Mouse (Mus musculus) left cerebral cortex, adult 2 months (tissue): ENCODE data around the gene Col12a1. TPM values are rescaled to one million over a fixed set of nuclear protein-coding genes. Genes with fewer than 3 reads are reported as not detected.
A peak's percentile ranks its signal among the peaks of the same experiment; 100 is the strongest.

Experiments used
- DNase-seq, 2 experiments: peaks; one replicate each; pipeline ENCODE4 v3.0.0; 2021 to 2022; ENCODE audit warnings: low spot score in 2 of 2, mixed read lengths in 1 of 2; ENCODE audit errors: extremely low spot score in 1 of 2
- H3K27ac ChIP-seq: fragments of 200-600 bp; 2 replicates; pipeline ENCODE4 v1.8.1; 2022
- H3K4me3 ChIP-seq: fragments of 200-600 bp; 2 replicates; pipeline ENCODE4 v1.8.1; 2022
- CTCF ChIP-seq: fragments of 200-600 bp; IDR thresholded peaks from 2 replicates; pipeline ENCODE4 v1.8.1; 2022; ENCODE audit warnings: antibody characterized with exemption, mild to moderate bottlenecking, moderate library complexity
- intact Hi-C: fragments of 180-260 bp; cut with DNase I; formaldehyde crosslinking; loops from one replicate; pipeline ENCODE4 v1.15.1; 2025
- long read RNA-seq, 2 experiments: library from polyadenylated mRNA; stranded (forward); transcript quantifications; one replicate each; pipeline ENCODE4 v2.0.0; 2021; ENCODE audit warnings: borderline mapping rate in 2 of 2
- total RNA-seq, 2 experiments: library from RNA; stranded (reverse); gene quantifications; 2 replicates each; pipeline ENCODE4 v1.2.3; 2021

Col12a1 gene
- total RNA-seq, result 1 to 10 TPM; 6.3 to 7.4 TPM
- long read RNA-seq, experiment 1, full-length matches to known transcripts, result 1 of 6 reads
- long read RNA-seq, experiment 1, partial matches to known transcripts, result 1 of 6 reads
- long read RNA-seq, experiment 1, other reads (novel, unspliced or antisense), result 4 of 6 reads
- long read RNA-seq, experiment 2, partial matches to known transcripts, result 1 of 1 reads
- long read RNA-seq, experiment 2, other reads (novel, unspliced or antisense), result 0 of 1 reads

- Histone ChIP-seq H3K4me3 (peak within 1 kb of the TSS; percentile 46), H3K27ac (no peak within 1 kb of the TSS)
- no peak; the same call in 1 of the 2 replicates for TF ChIP-seq CTCF
- peak; percentile 35 to 44 for DNase-seq
- intact Hi-C loops, result loop anchor here (10.0 kb wide), 1 partner anchor 324 kb away; no protein-coding TSS in a partner anchor
Measured at GRCm38 (mm10) chr9:79718481-79719370, at the start of gene Col12a1. Gene Col12a1, minus strand, starts transcription at chr9:79718831.

- intact Hi-C loops, result no loop called here
- TF ChIP-seq CTCF, result no peak
- H3K4me3 ChIP-seq, result no peak overlapping the region
Measured at GRCm38 (mm10) chr9:79766991-79767545, 48.4 kb upstream of the Col12a1 start.

GRCm38 (mm10) chr9:79765329-79765728 lies 46.7 kb upstream of the Col12a1 start:
- DNase-seq, result no peak
- Histone ChIP-seq H3K4me3 (no peak overlapping the region), H3K27ac (no peak overlapping the region)
- intact Hi-C loops, result no loop called here
- TF ChIP-seq CTCF, result no peak

More at GRCm38 (mm10) chr9:79766991-79767545, 48.4 kb upstream of the Col12a1 start:
- no peak overlapping the region for H3K27ac ChIP-seq
- no peak for DNase-seq

- H3K27ac ChIP-seq, result no peak overlapping the region
- intact Hi-C loops, result no loop called here
Measured at GRCm38 (mm10) chr9:79762519-79762918, 43.9 kb upstream of the Col12a1 start.

DNA sequence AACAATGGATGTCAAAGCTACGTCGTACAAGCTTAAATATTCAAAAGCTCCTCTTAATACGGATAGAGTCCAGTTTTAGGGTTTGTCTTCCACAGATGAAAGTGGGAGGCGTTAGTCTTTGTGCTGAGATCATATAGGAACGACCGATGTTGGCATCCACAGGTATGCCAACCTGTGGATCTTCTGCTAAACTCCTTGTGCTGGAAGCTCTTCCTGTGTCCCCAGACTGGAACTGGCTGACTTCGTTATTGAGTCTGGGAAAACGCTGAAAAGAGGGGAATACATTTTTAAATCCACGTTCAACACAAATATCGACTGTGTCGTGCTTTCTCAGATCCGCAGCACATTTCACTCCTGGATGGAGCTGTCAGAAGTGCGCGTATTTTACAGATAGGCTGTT lies 41.4 kb upstream of the Col12a1 start:
- no peak for DNase-seq
- Histone ChIP-seq H3K27ac (peak overlapping the region; percentile 83), H3K4me3 (peak overlapping the region; percentile 98)
- TF ChIP-seq CTCF, result no peak
- intact Hi-C loops, result no loop called here

More at GRCm38 (mm10) chr9:79762519-79762918, 43.9 kb upstream of the Col12a1 start:
- DNase-seq, result no peak
- no peak for TF ChIP-seq CTCF
- no peak overlapping the region for H3K4me3 ChIP-seq

DNA sequence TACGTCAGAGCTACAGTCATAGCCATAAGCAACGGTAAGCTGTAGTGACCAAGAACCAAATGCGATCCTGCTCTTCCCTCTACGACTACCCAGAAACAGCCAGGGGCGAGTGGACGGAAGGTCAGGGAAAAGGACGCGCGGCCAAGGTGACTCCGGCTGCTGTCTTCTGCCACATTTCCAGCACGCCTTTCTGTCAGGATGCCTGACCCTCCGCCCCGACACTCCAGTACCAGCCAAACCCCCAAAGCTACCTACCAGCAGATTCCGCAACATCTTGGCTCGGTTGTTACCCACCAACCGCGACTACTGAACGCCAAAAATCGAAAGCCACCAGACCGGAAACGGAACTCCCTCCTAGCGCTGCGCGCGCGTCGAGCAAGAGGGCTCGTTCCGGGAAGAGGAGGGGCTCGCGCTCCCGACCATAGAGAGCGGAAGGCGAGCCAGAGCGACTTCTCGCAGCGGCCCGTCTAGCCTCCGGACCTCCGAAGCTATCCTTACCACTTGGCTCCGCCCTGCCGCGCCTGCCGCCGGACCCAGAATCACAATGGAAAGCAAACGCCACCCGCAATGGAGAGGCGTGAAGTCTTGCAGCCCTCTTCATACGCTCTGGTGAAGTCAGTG lies 40.9 kb upstream of the Col12a1 start, which contains the start of gene Cox7a2:
Gene Cox7a2 (minus strand): TSS at position 494 of the 621 bp plus-strand sequence.
- Histone ChIP-seq H3K27ac (peak within 1 kb of the TSS; percentile 89), H3K4me3 (peak within 1 kb of the TSS; percentile 98)
- intact Hi-C loops, result loop anchor here (1.0 kb wide), 1 partner anchor 34 kb away; the partner anchor contains the start of gene Tmem30a
- peak; percentile 92 to 93 for DNase-seq
- no peak for TF ChIP-seq CTCF

- intact Hi-C loops, result no loop called here
- H3K27ac ChIP-seq, result no peak overlapping the region
- TF ChIP-seq CTCF, result no peak
- H3K4me3 ChIP-seq, result no peak overlapping the region
- no peak for DNase-seq
Measured at GRCm38 (mm10) chr9:79755311-79755710, 36.7 kb upstream of the Col12a1 start.

DNA sequence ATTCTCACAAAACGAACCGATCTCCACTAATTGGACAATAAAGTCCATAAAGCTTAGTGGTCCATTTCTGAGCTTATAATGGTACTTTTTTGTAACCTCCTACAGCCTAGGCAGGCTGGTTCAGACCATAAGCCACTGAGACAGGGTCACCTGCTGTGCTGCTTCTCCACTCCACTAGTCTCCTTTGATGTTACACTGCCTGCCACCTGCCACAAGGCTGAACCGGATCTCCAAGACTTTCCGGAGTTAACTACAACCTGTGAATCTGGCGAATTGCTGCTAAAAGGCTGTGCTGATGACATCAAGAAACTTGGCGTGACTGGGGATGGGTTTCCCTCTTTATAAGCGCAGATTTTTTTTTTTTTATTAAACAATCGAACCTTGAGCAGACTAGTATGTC lies 33.2 kb upstream of the Col12a1 start:
- no peak overlapping the region for H3K27ac ChIP-seq
- intact Hi-C loops, result no loop called here
- no peak for TF ChIP-seq CTCF
- H3K4me3 ChIP-seq, result no peak overlapping the region
- DNase-seq, result no peak

DNA sequence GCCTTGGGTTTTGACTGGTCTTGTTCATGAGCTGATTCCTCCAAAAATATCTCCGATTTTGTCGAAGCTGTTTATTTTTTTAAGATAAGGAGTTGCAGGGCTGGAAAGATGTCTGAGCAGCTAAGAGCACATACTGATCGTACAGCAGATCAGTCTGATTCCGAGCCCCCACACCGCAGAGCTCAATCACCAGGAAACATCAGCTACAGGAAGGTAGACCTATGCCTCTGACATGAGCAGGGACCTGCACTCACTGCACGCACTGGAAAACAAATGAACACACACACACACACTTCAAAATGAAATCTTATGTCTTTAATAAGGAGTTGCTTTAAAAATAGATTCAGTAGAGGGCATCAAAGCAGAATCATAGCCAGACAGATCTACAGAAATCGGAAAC lies 32.1 kb upstream of the Col12a1 start:
- no peak overlapping the region for H3K4me3 ChIP-seq
- no peak for TF ChIP-seq CTCF
- no peak for DNase-seq
- intact Hi-C loops, result no loop called here
- H3K27ac ChIP-seq, result 0 out of 2 replicates have a peak overlapping the region, but pooled peaks have one; percentile 19

DNA sequence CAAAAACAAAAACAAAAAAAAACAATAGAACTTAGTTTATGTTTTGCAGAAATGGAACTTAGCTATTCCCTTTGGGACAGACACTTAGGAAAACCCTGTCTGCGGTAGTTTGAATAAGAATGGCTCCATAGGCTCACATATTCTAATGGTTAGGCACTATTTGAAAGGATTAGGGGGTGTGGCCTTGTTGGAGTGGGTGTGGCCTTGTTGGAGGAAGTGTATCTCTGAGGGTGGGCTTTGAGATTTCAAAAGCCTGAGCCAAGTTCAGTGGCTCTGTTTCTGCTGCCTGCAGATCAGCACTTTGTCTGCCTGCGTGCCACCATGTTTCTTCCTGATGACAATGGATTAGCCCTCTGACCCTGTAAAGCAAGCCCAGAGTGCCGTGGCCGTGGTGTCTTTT lies 26.4 kb upstream of the Col12a1 start:
- no peak for DNase-seq
- no peak overlapping the region for H3K27ac ChIP-seq
- no peak overlapping the region for H3K4me3 ChIP-seq
- no peak for TF ChIP-seq CTCF
- intact Hi-C loops, result no loop called here

GRCm38 (mm10) chr9:79735608-79736007 lies 17.0 kb upstream of the Col12a1 start:
- no peak overlapping the region for H3K27ac ChIP-seq
- no peak for TF ChIP-seq CTCF
- H3K4me3 ChIP-seq, result no peak overlapping the region
- intact Hi-C loops, result no loop called here
- DNase-seq, result no peak
